Mouse (Mus musculus) hindbrain, embryonic 12.5 days (tissue): ENCODE data around the gene Rai1. TPM values are rescaled to one million over a fixed set of nuclear protein-coding genes. Genes with fewer than 3 reads are reported as not detected.
A peak's percentile ranks its signal among the peaks of the same experiment; 100 is the strongest.

Experiments used
- ATAC-seq: fragments of 200-750 bp; cut with Nextera tagmentation; 2 replicates; pipeline ENCODE4 v1.8.0; 2017; ENCODE audit warnings: moderate TSS enrichment; ENCODE audit not compliant: low FRiP score
- H3K27ac ChIP-seq: fragments of 300-500 bp; sonication (generic); 2 replicates; pipeline ENCODE4 v1.5.1; 2016; ENCODE audit warnings: mild to moderate bottlenecking
- H3K27me3 ChIP-seq: fragments of 300-500 bp; sonication (generic); 2 replicates; pipeline ENCODE4 v1.6.1; 2016; ENCODE audit warnings: mild to moderate bottlenecking
- H3K36me3 ChIP-seq: fragments of 300-500 bp; sonication (generic); 2 replicates; pipeline ENCODE4 v1.6.1; 2016; ENCODE audit warnings: mild to moderate bottlenecking
- H3K4me1 ChIP-seq: fragments of 300-500 bp; sonication (generic); 2 replicates; pipeline ENCODE4 v1.6.1; 2016
- H3K4me2 ChIP-seq: fragments of 300-500 bp; sonication (generic); replicated peaks from 2 replicates; pipeline ENCODE4 v1.6.1; 2016; ENCODE audit warnings: mild to moderate bottlenecking
- H3K4me3 ChIP-seq: fragments of 300-500 bp; sonication (generic); 2 replicates; pipeline ENCODE4 v1.5.1; 2016; ENCODE audit warnings: mild to moderate bottlenecking
- H3K9ac ChIP-seq: fragments of 300-500 bp; sonication (generic); 2 replicates; pipeline ENCODE4 v1.6.1; 2016; ENCODE audit warnings: mild to moderate bottlenecking, moderate library complexity
- H3K9me3 ChIP-seq: fragments of 300-500 bp; sonication (generic); replicated peaks from 2 replicates; pipeline ENCODE4 v1.6.1; 2016; ENCODE audit warnings: mild to moderate bottlenecking
- WGBS: fragments of 180-500 bp; shearing (Covaris S2); methylation state at CpG from one replicate; pipeline ENCODE4 v1.1.7; 2016; 5-methylcytosine and 5-hydroxymethylcytosine counted together
- polyA plus RNA-seq: library from polyadenylated mRNA; unstranded; fragments of >200 nt; fragmentation: Nextera tagmentation; extraction: Ambion mirVana; gene quantifications from 2 replicates; pipeline ENCODE4 v1.2.1, GENCODE M21; 2016

Gene Rai1
- polyA plus RNA-seq, 1 experiment from 2014 or later: 40.2 TPM

DNA sequence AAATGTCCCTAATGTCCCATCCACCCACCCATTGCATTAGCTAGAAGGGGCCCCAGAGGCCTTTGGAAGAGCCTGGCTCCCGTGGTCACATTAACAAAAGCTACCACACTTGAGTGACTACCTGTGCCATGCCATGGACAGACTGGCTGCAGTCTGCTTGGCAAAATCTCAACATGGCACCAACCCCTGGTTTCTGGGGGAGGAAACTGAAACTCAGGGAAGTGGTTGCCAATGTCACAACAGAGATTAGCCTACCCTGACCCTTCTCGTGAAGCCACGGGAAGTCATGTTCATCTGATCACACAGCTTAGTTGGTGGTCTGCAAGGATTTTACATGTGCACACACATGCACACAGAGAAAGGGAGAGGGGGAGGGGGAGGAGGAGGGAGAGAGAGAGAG, 28.6 kb upstream of the Rai1 start:
- 91% methylated on average over 3 of the region's 3 CpGs for WGBS
- H3K9ac ChIP-seq: no peak overlapping the region
- H3K27me3 ChIP-seq: no peaks in the 10 kb centered on the region
- H3K4me2 ChIP-seq: no peak overlapping the region
- H3K36me3 ChIP-seq: no peaks in the 10 kb centered on the region
- H3K9me3 ChIP-seq: 0 out of 2 replicates have a peak, but pooled peaks cover 4% of the 10 kb centered on the region
- no peak overlapping the region for H3K27ac ChIP-seq
- ATAC-seq: no peak
- no peak overlapping the region for H3K4me3 ChIP-seq
- H3K4me1 ChIP-seq: no peaks in the 10 kb centered on the region

DNA sequence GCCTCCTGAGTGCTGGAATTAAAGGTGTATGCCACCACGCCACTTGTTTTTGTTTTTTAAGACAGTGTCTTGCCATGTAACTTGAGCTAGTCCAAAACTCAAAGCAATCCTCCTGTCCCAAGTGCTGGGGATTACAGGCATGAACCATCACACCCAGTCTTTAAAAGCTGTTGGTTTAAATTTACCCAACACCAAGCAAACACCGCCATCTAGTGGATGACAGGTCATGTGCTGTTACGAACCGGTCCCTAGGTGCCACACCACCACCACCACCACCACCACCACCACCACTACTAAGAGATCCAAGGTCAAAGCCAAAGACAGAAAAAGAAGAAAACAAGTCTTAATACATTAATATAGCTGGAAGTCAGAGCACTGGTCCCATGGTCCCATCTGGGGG, 28.0 kb upstream of the Rai1 start:
- no peak for ATAC-seq
- Histone ChIP-seq H3K4me1 (no peaks in the 10 kb centered on the region), H3K36me3 (no peaks in the 10 kb centered on the region), H3K9me3 (0 out of 2 replicates have a peak, but pooled peaks cover 4% of the 10 kb centered on the region), H3K27me3 (no peaks in the 10 kb centered on the region), H3K27ac (no peak overlapping the region), H3K4me3 (no peak overlapping the region), H3K4me2 (no peak overlapping the region), H3K9ac (no peak overlapping the region)
- WGBS: 17% methylated on average over 4 of the region's 4 CpGs

DNA sequence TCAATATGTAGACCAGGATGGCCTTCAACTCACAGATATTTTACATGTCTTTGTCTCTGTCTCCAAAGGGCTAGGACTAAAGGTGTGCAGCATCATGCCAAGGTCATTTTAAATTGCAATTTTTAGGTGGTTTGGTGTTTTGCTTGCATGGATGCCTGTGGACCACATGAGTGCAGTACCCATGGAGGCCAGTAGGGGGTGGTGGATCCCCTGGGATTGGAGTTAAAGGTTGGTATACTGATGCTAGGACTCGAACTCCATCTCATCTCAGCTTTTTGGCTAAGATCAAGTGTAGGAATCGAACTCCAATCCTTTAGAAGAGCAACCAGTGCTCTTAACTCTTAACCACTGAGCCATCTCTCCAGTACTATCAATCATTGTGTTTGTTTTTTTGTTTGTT, 20.2 kb upstream of the Rai1 start:
- ATAC-seq: no peak
- Histone ChIP-seq H3K4me1 (peaks cover 9% of the 10 kb centered on the region), H3K27ac (no peak overlapping the region), H3K36me3 (no peaks in the 10 kb centered on the region), H3K4me3 (no peak overlapping the region), H3K27me3 (no peaks in the 10 kb centered on the region), H3K9ac (no peak overlapping the region), H3K9me3 (no peaks in the 10 kb centered on the region), H3K4me2 (no peak overlapping the region)
- 38% methylated on average over 2 of the region's 2 CpGs for WGBS

DNA sequence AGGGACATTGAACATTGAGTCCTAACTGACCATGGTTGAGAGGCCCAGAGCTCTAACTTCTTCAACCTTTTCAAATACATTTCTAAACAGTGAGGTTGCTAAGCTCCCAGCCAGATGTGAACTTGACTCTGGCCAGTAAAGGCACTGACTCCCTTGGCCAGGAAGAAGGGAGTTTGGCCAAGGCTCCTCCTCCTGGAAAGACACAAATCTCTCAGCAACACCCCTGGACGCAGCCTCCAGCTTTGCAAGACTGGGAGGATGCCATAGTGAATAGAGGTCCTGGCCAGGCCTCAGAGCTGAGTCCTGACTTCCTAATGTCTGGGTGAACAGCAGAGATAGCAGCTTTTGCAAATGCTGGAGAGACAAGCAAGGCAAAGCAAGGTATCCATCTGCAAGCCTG, 18.1 kb upstream of the Rai1 start:
- no peaks in the 10 kb centered on the region for H3K27me3 ChIP-seq
- no peak overlapping the region for H3K9ac ChIP-seq
- 73% methylated on average over 1 of the region's 1 CpGs for WGBS
- no peak overlapping the region for H3K27ac ChIP-seq
- no peak for ATAC-seq
- H3K4me1 ChIP-seq: peaks cover 9% of the 10 kb centered on the region
- no peaks in the 10 kb centered on the region for H3K36me3 ChIP-seq
- H3K9me3 ChIP-seq: no peaks in the 10 kb centered on the region
- H3K4me2 ChIP-seq: no peak overlapping the region
- H3K4me3 ChIP-seq: no peak overlapping the region

GRCm38 (mm10) chr11:60088947-60089346, 15.9 kb upstream of the Rai1 start:
- Histone ChIP-seq H3K4me1 (peaks cover 17% of the 10 kb centered on the region), H3K4me3 (no peak overlapping the region), H3K4me2 (no peak overlapping the region), H3K9me3 (no peaks in the 10 kb centered on the region), H3K27ac (no peak overlapping the region), H3K36me3 (no peaks in the 10 kb centered on the region), H3K27me3 (no peaks in the 10 kb centered on the region), H3K9ac (no peak overlapping the region)
- ATAC-seq: peak; percentile 63
- 47% methylated on average over 4 of the region's 4 CpGs for WGBS

- no peak overlapping the region for H3K27ac ChIP-seq
- H3K9me3 ChIP-seq: no peaks in the 10 kb centered on the region
- H3K4me1 ChIP-seq: peaks cover 36% of the 10 kb centered on the region
- H3K9ac ChIP-seq: no peak overlapping the region
- H3K4me3 ChIP-seq: no peak overlapping the region
- H3K27me3 ChIP-seq: no peaks in the 10 kb centered on the region
- no peak for ATAC-seq
- no peaks in the 10 kb centered on the region for H3K36me3 ChIP-seq
- 84% methylated on average over 5 of the region's 5 CpGs for WGBS
- no peak overlapping the region for H3K4me2 ChIP-seq
Measured at GRCm38 (mm10) chr11:60090696-60091421, 14.0 kb upstream of the Rai1 start.

DNA sequence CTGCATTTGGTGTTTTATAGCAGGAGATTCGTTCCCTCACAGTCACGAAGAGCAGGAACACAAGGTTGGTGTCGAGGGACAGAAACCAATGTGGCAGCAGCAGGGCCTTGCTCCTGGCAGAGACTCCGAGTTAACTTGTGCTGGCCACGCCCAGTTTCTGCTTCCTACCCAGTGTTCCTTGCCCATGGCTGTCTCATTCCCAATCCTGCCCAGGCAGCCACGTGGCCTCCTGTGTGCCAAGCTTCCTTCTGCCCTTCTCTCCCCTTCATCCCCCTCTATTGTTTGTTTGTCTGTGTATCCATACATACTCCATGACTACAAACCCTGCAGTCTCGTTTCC, 13.4 kb upstream of the Rai1 start:
- H3K27me3 ChIP-seq: no peaks in the 10 kb centered on the region
- peaks cover 40% of the 10 kb centered on the region for H3K4me1 ChIP-seq
- 81% methylated on average over 7 of the region's 7 CpGs for WGBS
- no peak overlapping the region for H3K27ac ChIP-seq
- no peak overlapping the region for H3K4me2 ChIP-seq
- no peaks in the 10 kb centered on the region for H3K9me3 ChIP-seq
- H3K9ac ChIP-seq: no peak overlapping the region
- ATAC-seq: no peak
- no peak overlapping the region for H3K4me3 ChIP-seq
- H3K36me3 ChIP-seq: no peaks in the 10 kb centered on the region

DNA sequence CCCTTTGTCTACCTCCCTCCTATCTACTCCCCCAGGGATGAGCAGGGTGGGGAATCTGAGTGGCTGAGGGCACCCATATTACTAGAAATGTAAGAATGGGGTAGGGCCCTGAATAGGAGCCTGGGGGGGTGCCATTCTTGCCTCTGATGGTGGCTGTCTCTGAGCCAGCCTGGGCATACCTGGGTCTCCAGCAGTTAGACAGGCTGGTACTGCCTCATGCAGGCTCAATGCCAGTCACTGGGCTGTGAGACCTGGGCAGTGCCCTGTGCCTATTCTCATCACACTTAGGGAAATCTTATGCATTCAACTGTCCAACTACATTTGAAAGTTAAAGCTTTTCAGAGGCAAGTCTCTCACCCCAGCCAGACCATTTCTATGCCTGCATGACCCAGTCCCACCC, 11.6 kb upstream of the Rai1 start:
- no peaks in the 10 kb centered on the region for H3K36me3 ChIP-seq
- H3K27ac ChIP-seq: peak overlapping the region; percentile 74
- H3K9me3 ChIP-seq: no peaks in the 10 kb centered on the region
- H3K27me3 ChIP-seq: no peaks in the 10 kb centered on the region
- peaks cover 40% of the 10 kb centered on the region for H3K4me1 ChIP-seq
- H3K4me3 ChIP-seq: no peak overlapping the region
- ATAC-seq: no peak
- 0 out of 2 replicates have a peak overlapping the region, but pooled peaks have one; percentile 6 for H3K9ac ChIP-seq
- no peak overlapping the region for H3K4me2 ChIP-seq

GRCm38 (mm10) chr11:60093984-60094587, 10.7 kb upstream of the Rai1 start:
- ATAC-seq: peak; percentile 79
- Histone ChIP-seq H3K27ac (peak overlapping the region; percentile 74), H3K9me3 (no peaks in the 10 kb centered on the region), H3K4me3 (no peak overlapping the region), H3K36me3 (no peaks in the 10 kb centered on the region), H3K27me3 (no peaks in the 10 kb centered on the region), H3K4me1 (peaks cover 35% of the 10 kb centered on the region), H3K4me2 (no peak overlapping the region), H3K9ac (peak overlapping the region; percentile 6; the same call in 1 of the 2 replicates)
- WGBS: 25% methylated on average over 7 of the region's 7 CpGs

GRCm38 (mm10) chr11:60094909-60095810, 9.7 kb upstream of the Rai1 start:
- H3K9ac ChIP-seq: peak overlapping the region; percentile 39
- H3K27me3 ChIP-seq: no peaks in the 10 kb centered on the region
- H3K4me2 ChIP-seq: no peak overlapping the region
- H3K4me1 ChIP-seq: peaks cover 31% of the 10 kb centered on the region
- peak overlapping the region; percentile 74 for H3K27ac ChIP-seq
- ATAC-seq: 0 out of 2 replicates have a peak, but pooled peaks have one; percentile 12
- 33% methylated on average over 9 of the region's 9 CpGs for WGBS
- no peak overlapping the region for H3K4me3 ChIP-seq
- H3K9me3 ChIP-seq: no peaks in the 10 kb centered on the region
- H3K36me3 ChIP-seq: no peaks in the 10 kb centered on the region

DNA sequence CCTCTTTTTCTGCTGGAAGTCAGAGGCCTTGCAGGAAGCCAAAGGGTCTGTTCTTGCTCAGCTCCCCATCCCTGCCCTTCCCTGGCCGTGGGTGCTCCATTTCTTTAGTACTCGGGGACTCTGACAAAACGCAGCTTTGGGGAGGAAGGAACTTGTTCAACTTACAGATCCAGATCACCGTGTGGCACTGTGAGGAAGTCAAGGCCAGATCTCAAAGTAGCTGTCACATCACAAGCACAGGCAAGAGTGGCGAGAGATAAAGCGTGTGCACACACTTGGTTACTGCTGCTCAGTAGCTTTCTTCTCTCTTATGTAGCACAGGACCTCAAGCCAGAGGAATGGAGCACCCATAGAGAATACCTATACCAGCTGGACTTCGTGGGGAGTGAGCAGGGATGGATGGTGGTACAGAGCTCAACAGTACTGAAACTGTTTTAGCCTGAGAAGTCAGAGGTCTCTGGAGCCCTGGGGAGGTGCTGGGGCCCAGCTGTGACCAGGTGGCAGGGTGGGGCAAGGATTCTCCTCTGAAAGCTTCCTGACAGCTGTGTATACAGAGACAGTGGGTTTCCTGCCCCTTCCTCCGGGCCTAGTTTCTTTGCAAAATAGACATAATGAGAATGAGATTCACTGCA, 5.1 kb upstream of the Rai1 start:
- Histone ChIP-seq H3K36me3 (no peaks in the 10 kb centered on the region), H3K4me3 (no peak overlapping the region), H3K4me1 (peaks cover 19% of the 10 kb centered on the region), H3K27ac (no peak overlapping the region), H3K27me3 (no peaks in the 10 kb centered on the region), H3K9me3 (no peaks in the 10 kb centered on the region), H3K4me2 (no peak overlapping the region), H3K9ac (no peak overlapping the region)
- 81% methylated on average over 8 of the region's 8 CpGs for WGBS
- ATAC-seq: no peak
